Mouse (Mus musculus): ENCODE measurements around the gene Nab1. TPM values are rescaled to one million over a fixed set of nuclear protein-coding genes. Genes with fewer than 3 reads are reported as not detected.
"Not testable (repeated sequence)": the region's sequence is repeated elsewhere in the genome, so short reads cannot be mapped to it uniquely, and the experiment has no call there.

The Nab1 gene
- 6.1 and 8.5 TPM in 2 replicates for polyA plus RNA-seq (2014; fragmentation: Nextera tagmentation; extraction: Ambion mirVana)

GRCm38 (mm10) chr1:52500314-52500981 is at the start of gene Nab1:
TSS of gene Nab1 (minus strand) at chr1:52500679.
- WGBS = under 1% methylated on average over 39 of the region's 80 CpGs
- DNase-seq (ENCODE audit: low spot score) = peak; percentile 65

GRCm38 (mm10) chr1:52547451-52547850 is 47.0 kb upstream of the Nab1 start:
- Histone ChIP-seq H3K27ac (ENCODE audit: low read depth, low read length) (no peak overlapping the region), H3K36me3 (ENCODE audit: control insufficient read depth, insufficient read depth, low read length) (no peaks in the 10 kb centered on the region), H3K4me2 (ENCODE audit: low read length) (no peak overlapping the region), H3K4me3 (ENCODE audit: low read depth, low read length) (no peak overlapping the region), H3K9ac (ENCODE audit: low read length) (no peak overlapping the region), H3K27me3 (replicated peaks; ENCODE audit: control insufficient read depth, insufficient read depth, low read length) (no peaks in the 10 kb centered on the region), H3K9me3 (replicated peaks; ENCODE audit: control insufficient read depth, low read length) (0 out of 2 replicates have a peak, but pooled peaks cover 4% of the 10 kb centered on the region), H3K4me1 (ENCODE audit: control insufficient read depth, insufficient read depth, low read length) (no peaks in the 10 kb centered on the region)
- ATAC-seq (no peak), DNase-seq (ENCODE audit: low spot score) (no peak)
- WGBS = 89% methylated on average over 5 of the region's 5 CpGs

More at GRCm38 (mm10) chr1:52500314-52500981, at the start of gene Nab1:
- Histone ChIP-seq H3K4me1 (ENCODE audit: control insufficient read depth, insufficient read depth, low read length) (no peaks in the 10 kb centered on the region), H3K36me3 (ENCODE audit: control insufficient read depth, insufficient read depth, low read length) (no peaks in the 10 kb centered on the region), H3K9ac (ENCODE audit: low read length) (peak within 1 kb of the TSS; percentile 80), H3K27me3 (replicated peaks; ENCODE audit: control insufficient read depth, insufficient read depth, low read length) (no peaks in the 10 kb centered on the region), H3K4me3 (ENCODE audit: low read depth, low read length) (peak within 1 kb of the TSS; percentile 71), H3K9me3 (replicated peaks; ENCODE audit: control insufficient read depth, low read length) (no peaks in the 10 kb centered on the region), H3K27ac (ENCODE audit: low read depth, low read length) (peak within 1 kb of the TSS; percentile 77), H3K4me2 (ENCODE audit: low read length) (peak within 1 kb of the TSS; percentile 78)
- peak; percentile 88 for ATAC-seq

GRCm38 (mm10) chr1:52546796-52547195 is 46.3 kb upstream of the Nab1 start:
- Histone ChIP-seq H3K4me2 (ENCODE audit: low read length) (no peak overlapping the region), H3K9me3 (replicated peaks; ENCODE audit: control insufficient read depth, low read length) (0 out of 2 replicates have a peak, but pooled peaks cover 4% of the 10 kb centered on the region), H3K27ac (ENCODE audit: low read depth, low read length) (no peak overlapping the region), H3K9ac (ENCODE audit: low read length) (no peak overlapping the region), H3K4me1 (ENCODE audit: control insufficient read depth, insufficient read depth, low read length) (no peaks in the 10 kb centered on the region), H3K4me3 (ENCODE audit: low read depth, low read length) (no peak overlapping the region), H3K27me3 (replicated peaks; ENCODE audit: control insufficient read depth, insufficient read depth, low read length) (no peaks in the 10 kb centered on the region), H3K36me3 (ENCODE audit: control insufficient read depth, insufficient read depth, low read length) (no peaks in the 10 kb centered on the region)
- DNase-seq (ENCODE audit: low spot score) = no peak
- no peak for ATAC-seq
- WGBS = 78% methylated on average over 3 of the region's 3 CpGs

GRCm38 (mm10) chr1:52540124-52540523 is 39.6 kb upstream of the Nab1 start:
- H3K27me3 ChIP-seq (replicated peaks; ENCODE audit: control insufficient read depth, insufficient read depth, low read length); H3K36me3 ChIP-seq (ENCODE audit: control insufficient read depth, insufficient read depth, low read length); H3K9me3 ChIP-seq (replicated peaks; ENCODE audit: control insufficient read depth, low read length); H3K27ac ChIP-seq (ENCODE audit: low read depth, low read length); H3K4me1 ChIP-seq (ENCODE audit: control insufficient read depth, insufficient read depth, low read length); ATAC-seq; H3K4me2 ChIP-seq (ENCODE audit: low read length); H3K4me3 ChIP-seq (ENCODE audit: low read depth, low read length); DNase-seq (ENCODE audit: low spot score); H3K9ac ChIP-seq (ENCODE audit: low read length): not testable (repeated sequence)
- WGBS = 87% methylated on average over 3 of the region's 3 CpGs

GRCm38 (mm10) chr1:52529933-52530332 is 29.5 kb upstream of the Nab1 start:
- Histone ChIP-seq H3K27me3 (replicated peaks; ENCODE audit: control insufficient read depth, insufficient read depth, low read length) (no peaks in the 10 kb centered on the region), H3K9me3 (replicated peaks; ENCODE audit: control insufficient read depth, low read length) (no peaks in the 10 kb centered on the region), H3K4me1 (ENCODE audit: control insufficient read depth, insufficient read depth, low read length) (0 out of 2 replicates have a peak, but pooled peaks cover 2% of the 10 kb centered on the region), H3K4me2 (ENCODE audit: low read length) (no peak overlapping the region), H3K27ac (ENCODE audit: low read depth, low read length) (no peak overlapping the region), H3K36me3 (ENCODE audit: control insufficient read depth, insufficient read depth, low read length) (no peaks in the 10 kb centered on the region), H3K4me3 (ENCODE audit: low read depth, low read length) (no peak overlapping the region), H3K9ac (ENCODE audit: low read length) (no peak overlapping the region)
- no peak for ATAC-seq
- DNase-seq (ENCODE audit: low spot score) = no peak

- Histone ChIP-seq H3K36me3 (ENCODE audit: control insufficient read depth, insufficient read depth, low read length) (no peaks in the 10 kb centered on the region), H3K4me1 (ENCODE audit: control insufficient read depth, insufficient read depth, low read length) (0 out of 2 replicates have a peak, but pooled peaks cover 2% of the 10 kb centered on the region), H3K9ac (ENCODE audit: low read length) (no peak overlapping the region), H3K9me3 (replicated peaks; ENCODE audit: control insufficient read depth, low read length) (no peaks in the 10 kb centered on the region), H3K4me2 (ENCODE audit: low read length) (no peak overlapping the region), H3K4me3 (ENCODE audit: low read depth, low read length) (no peak overlapping the region), H3K27ac (ENCODE audit: low read depth, low read length) (no peak overlapping the region), H3K27me3 (replicated peaks; ENCODE audit: control insufficient read depth, insufficient read depth, low read length) (no peaks in the 10 kb centered on the region)
- DNase-seq (ENCODE audit: low spot score) = peak; percentile 1
- WGBS = 36% methylated on average over 2 of the region's 2 CpGs
- ATAC-seq = no peak
Measured at GRCm38 (mm10) chr1:52527656-52528055, 27.2 kb upstream of the Nab1 start.

- 0 out of 2 replicates have a peak, but pooled peaks cover 2% of the 10 kb centered on the region for H3K4me1 ChIP-seq (ENCODE audit: control insufficient read depth, insufficient read depth, low read length)
- H3K27ac ChIP-seq (ENCODE audit: low read depth, low read length) = no peak overlapping the region
- H3K4me3 ChIP-seq (ENCODE audit: low read depth, low read length) = no peak overlapping the region
- DNase-seq (ENCODE audit: low spot score) (no peak), ATAC-seq (no peak)
- no peaks in the 10 kb centered on the region for H3K9me3 ChIP-seq (replicated peaks; ENCODE audit: control insufficient read depth, low read length)
- no peak overlapping the region for H3K4me2 ChIP-seq (ENCODE audit: low read length)
- H3K9ac ChIP-seq (ENCODE audit: low read length) = no peak overlapping the region
- H3K36me3 ChIP-seq (ENCODE audit: control insufficient read depth, insufficient read depth, low read length) = no peaks in the 10 kb centered on the region
- H3K27me3 ChIP-seq (replicated peaks; ENCODE audit: control insufficient read depth, insufficient read depth, low read length) = no peaks in the 10 kb centered on the region
- WGBS = 57% methylated on average over 2 of the region's 2 CpGs
Measured at GRCm38 (mm10) chr1:52527252-52527651, 26.8 kb upstream of the Nab1 start.

GRCm38 (mm10) chr1:52524663-52525062 is 24.2 kb upstream of the Nab1 start:
- H3K4me2 ChIP-seq (ENCODE audit: low read length) = no peak overlapping the region
- no peak overlapping the region for H3K9ac ChIP-seq (ENCODE audit: low read length)
- H3K36me3 ChIP-seq (ENCODE audit: control insufficient read depth, insufficient read depth, low read length) = no peaks in the 10 kb centered on the region
- 67% methylated on average over 5 of the region's 5 CpGs for WGBS
- H3K27ac ChIP-seq (ENCODE audit: low read depth, low read length) = no peak overlapping the region
- ATAC-seq (no peak), DNase-seq (ENCODE audit: low spot score) (peak; percentile 2)
- no peaks in the 10 kb centered on the region for H3K27me3 ChIP-seq (replicated peaks; ENCODE audit: control insufficient read depth, insufficient read depth, low read length)
- no peak overlapping the region for H3K4me3 ChIP-seq (ENCODE audit: low read depth, low read length)
- H3K9me3 ChIP-seq (replicated peaks; ENCODE audit: control insufficient read depth, low read length) = no peaks in the 10 kb centered on the region
- H3K4me1 ChIP-seq (ENCODE audit: control insufficient read depth, insufficient read depth, low read length) = peaks cover 5% of the 10 kb centered on the region; the same call in 1 of the 2 replicates

GRCm38 (mm10) chr1:52524150-52524549 is 23.7 kb upstream of the Nab1 start:
- H3K27ac ChIP-seq (ENCODE audit: low read depth, low read length) = peak overlapping the region; percentile 73
- H3K4me1 ChIP-seq (ENCODE audit: control insufficient read depth, insufficient read depth, low read length) = peaks cover 5% of the 10 kb centered on the region; the same call in 1 of the 2 replicates
- H3K9ac ChIP-seq (ENCODE audit: low read length) = no peak overlapping the region
- DNase-seq (ENCODE audit: low spot score) = peak; percentile 81
- no peak overlapping the region for H3K4me2 ChIP-seq (ENCODE audit: low read length)
- no peaks in the 10 kb centered on the region for H3K9me3 ChIP-seq (replicated peaks; ENCODE audit: control insufficient read depth, low read length)
- peak; percentile 83 for ATAC-seq
- no peaks in the 10 kb centered on the region for H3K27me3 ChIP-seq (replicated peaks; ENCODE audit: control insufficient read depth, insufficient read depth, low read length)
- WGBS = 40% methylated on average over 7 of the region's 7 CpGs
- H3K4me3 ChIP-seq (ENCODE audit: low read depth, low read length) = no peak overlapping the region
- no peaks in the 10 kb centered on the region for H3K36me3 ChIP-seq (ENCODE audit: control insufficient read depth, insufficient read depth, low read length)

Measured in forebrain, embryonic 14.5 days (tissue).